Comparison of ENCODE assay signal across 27 mouse cellular contexts in the genomic region with DNA sequence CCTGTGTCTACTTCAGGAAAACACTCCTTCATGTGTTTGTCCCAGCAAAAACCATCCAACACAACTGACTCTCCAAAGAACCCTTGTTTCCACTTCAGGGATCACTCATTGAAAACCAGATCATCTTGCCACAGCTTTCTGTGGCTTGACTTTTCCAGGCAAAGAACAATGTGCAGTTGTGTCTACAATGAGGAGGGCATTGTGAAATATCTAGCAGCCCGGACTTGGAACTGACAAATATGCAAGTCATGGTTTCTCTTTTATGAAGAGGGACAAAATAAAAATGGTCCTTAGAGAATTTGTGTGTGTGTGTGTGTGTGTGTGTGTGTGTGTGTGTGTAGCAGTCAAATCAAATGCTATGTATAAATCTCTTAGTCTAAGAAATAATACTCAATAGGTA. TPM values are rescaled to one million over a fixed set of nuclear protein-coding genes. Genes with fewer than 3 reads are reported as not detected.
A peak's percentile ranks its signal among the peaks of the same experiment; 100 is the strongest.
DNase-seq lines count a peak whose midpoint lies in the region; ATAC-seq and TF ChIP-seq lines count a peak whose summit lies in the region.
"Had no signal": no experiment of that assay in that cellular context is flagged by ENCODE, and none has a peak within 500 bp of the region (broad histone marks: within the 10 kb centered on the region; RNA-seq: fewer than 3 reads in every experiment).

No protein-coding gene starts in this region.

- H3K4me1 ChIP-seq in liver, postnatal 0 days (ENCODE audit: insufficient read depth), result no peaks in the 10 kb centered on the region
- no peaks in the 10 kb centered on the region for H3K4me1 ChIP-seq in liver, embryonic 11.5 days (replicated peaks; ENCODE audit: control insufficient read depth, insufficient read depth, low read length)

- no peak overlapping the region for H3K4me3 ChIP-seq in liver, postnatal 0 days (ENCODE audit: low read depth, low read length)
- no peak overlapping the region for H3K4me3 ChIP-seq in liver, embryonic 11.5 days (ENCODE audit: low read depth, low read length)
- H3K4me3 ChIP-seq: embryonic facial prominence, embryonic 15.5 days; erythroblast, embryonic 14.5 days; forebrain, embryonic 12.5 days; heart, embryonic 10.5 days; hindbrain, embryonic 13.5 days had no signal

- H3K9me3 ChIP-seq in liver, postnatal 0 days (ENCODE audit: low read length), result no peaks in the 10 kb centered on the region
- no peaks in the 10 kb centered on the region for H3K9me3 ChIP-seq in liver, embryonic 11.5 days (ENCODE audit: control insufficient read depth, low read length)
- H3K9me3 ChIP-seq: embryonic facial prominence, embryonic 15.5 days; forebrain, embryonic 12.5 days; heart, embryonic 10.5 days; hindbrain, embryonic 13.5 days had no signal

- no peak overlapping the region for H3K4me2 ChIP-seq in liver, postnatal 0 days (ENCODE audit: low read depth, low read length)
- H3K4me2 ChIP-seq in liver, embryonic 11.5 days, result no peak overlapping the region
- H3K4me2 ChIP-seq: embryonic facial prominence, embryonic 15.5 days; forebrain, embryonic 12.5 days; hindbrain, embryonic 13.5 days had no signal

- no peak for TF ChIP-seq CTCF in liver, postnatal 0 days (IDR thresholded peaks at IDR 0.05; ENCODE audit: low read depth)

- peak; percentile 33 for DNase-seq in heart, adult 11 months
- DNase-seq in heart, postnatal 36 days, result no peak
- no peak for DNase-seq in liver, postnatal 0 days
- no peak for DNase-seq in liver, embryonic 11.5 days (ENCODE audit: low spot score)
- peak; percentile 56 for DNase-seq in 416B (ENCODE audit: low read depth)
- DNase-seq in fat pad, adult 2 months (ENCODE audit: extremely low read depth, low read depth, low spot score), result peak; percentile 7
- DNase-seq in right cerebral cortex, postnatal 4 days, result no peak
- no peak for DNase-seq in gastrocnemius, postnatal 36 days
- DNase-seq: adrenal gland, adult 2 months; adrenal gland, postnatal 25 days; cerebellum, adult 18-20 months; cerebellum, adult 9-11 months; cerebellum, postnatal 36 days; gastrocnemius, postnatal 10 days; heart, postnatal 10 days had no signal

- no peaks in the 10 kb centered on the region for H3K36me3 ChIP-seq in liver, postnatal 0 days (replicated peaks; ENCODE audit: insufficient read depth, low read length)
- no peaks in the 10 kb centered on the region for H3K36me3 ChIP-seq in liver, embryonic 11.5 days (ENCODE audit: control insufficient read depth, insufficient read depth, low read length)
- H3K36me3 ChIP-seq: embryonic facial prominence, embryonic 15.5 days; forebrain, embryonic 12.5 days; heart, embryonic 10.5 days; hindbrain, embryonic 13.5 days had no signal

- H3K27me3 ChIP-seq in liver, postnatal 0 days (ENCODE audit: insufficient read depth, low read length), result no peaks in the 10 kb centered on the region
- no peaks in the 10 kb centered on the region for H3K27me3 ChIP-seq in liver, embryonic 11.5 days (replicated peaks; ENCODE audit: control insufficient read depth, insufficient read depth, low read length)
- H3K27me3 ChIP-seq: embryonic facial prominence, embryonic 15.5 days; forebrain, embryonic 12.5 days; hindbrain, embryonic 13.5 days; Patski had no signal

- intact Hi-C loops in heart, postnatal 36 days (cut with DNase I), result loop anchor here (10.0 kb wide), 1 partner anchor 210 kb away; no protein-coding TSS in a partner anchor
- intact Hi-C loops in gastrocnemius, postnatal 36 days (cut with DNase I), result loop anchor here (10.0 kb wide), 1 partner anchor 420 kb away; no protein-coding TSS in a partner anchor

- no peak overlapping the region for H3K27ac ChIP-seq in liver, postnatal 0 days (ENCODE audit: low read depth)
- no peak overlapping the region for H3K27ac ChIP-seq in liver, embryonic 11.5 days (ENCODE audit: low read depth, low read length)
- H3K27ac ChIP-seq: embryonic facial prominence, embryonic 15.5 days; forebrain, embryonic 12.5 days; heart, embryonic 10.5 days; hindbrain, embryonic 13.5 days; hindbrain, postnatal 0 days had no signal

- TF ChIP-seq EP300 in liver, postnatal 0 days (IDR thresholded peaks at IDR 0.05; ENCODE audit: low read depth), result no peak

- no peak overlapping the region for H3K9ac ChIP-seq in liver, postnatal 0 days (replicated peaks)
- no peak overlapping the region for H3K9ac ChIP-seq in liver, embryonic 11.5 days (ENCODE audit: low read depth, low read length)
- H3K9ac ChIP-seq: embryonic facial prominence, embryonic 15.5 days; forebrain, embryonic 12.5 days; hindbrain, embryonic 13.5 days had no signal

- 30% methylated on average over 1 of the region's 1 CpGs for WGBS in liver, postnatal 0 days (ENCODE audit: insufficient replicate concordance)
- 63% methylated on average over 1 of the region's 1 CpGs for WGBS in liver, embryonic 11.5 days

- ATAC-seq in liver, postnatal 0 days, result 0 out of 2 replicates have a peak, but pooled peaks have one; percentile 31
- no peak for ATAC-seq in liver, embryonic 11.5 days (replicated peaks; ENCODE audit: low FRiP score)
- ATAC-seq: activated CD4-positive, CD25-positive, alpha-beta regulatory T cell, adult 4 months; forebrain, embryonic 16.5 days; hindbrain, postnatal 0 days; Patski had no signal

RNA-seq across cellular contexts. Expression of a gene that starts 44.7 kb away (rescaled TPM):
- total RNA-seq in heart, postnatal 36 days (2021), result 1 to 10 TPM; 1.6 to 2.3 TPM
- 5.1 and 6.2 TPM in 2 replicates for polyA plus RNA-seq in liver, postnatal 0 days (2015; fragmentation: Nextera tagmentation; extraction: Ambion mirVana)
- polyA plus RNA-seq in liver, embryonic 11.5 days (2014; fragmentation: Nextera tagmentation; extraction: Ambion mirVana), result 3.3 and 4.7 TPM in 2 replicates
- total RNA-seq in gastrocnemius, postnatal 36 days (2021), result 1 to 10 TPM; 3.8 TPM
- total RNA-seq: hematopoietic stem cell, adult 5-6 weeks; MEL had no signal
- polyA plus RNA-seq: activated CD4-positive, CD25-positive, alpha-beta regulatory T cell, adult 4 months; C2C12; erythroblast, embryonic 14.5 days had no signal

Comparison
In these comparisons a context has a peak if more than half of its experiments do, and no peak if none do; other contexts are left out.
1. DNase-seq: peak in heart, adult 11 months (single experiment), 416B (single experiment) and fat pad, adult 2 months (single experiment); none in heart, postnatal 36 days (0 of 2), liver, postnatal 0 days (single experiment), liver, embryonic 11.5 days (single experiment), right cerebral cortex, postnatal 4 days (single experiment) and gastrocnemius, postnatal 36 days (0 of 2).